Mouse (Mus musculus): ENCODE measurements at regions not wholly inside any gene's neighbourhood (a gene's known extent, or its start where the extent isn't known, plus 50 kb on each side); places are given as distances from the start of the nearest gene placed in this dataset.

DNA sequence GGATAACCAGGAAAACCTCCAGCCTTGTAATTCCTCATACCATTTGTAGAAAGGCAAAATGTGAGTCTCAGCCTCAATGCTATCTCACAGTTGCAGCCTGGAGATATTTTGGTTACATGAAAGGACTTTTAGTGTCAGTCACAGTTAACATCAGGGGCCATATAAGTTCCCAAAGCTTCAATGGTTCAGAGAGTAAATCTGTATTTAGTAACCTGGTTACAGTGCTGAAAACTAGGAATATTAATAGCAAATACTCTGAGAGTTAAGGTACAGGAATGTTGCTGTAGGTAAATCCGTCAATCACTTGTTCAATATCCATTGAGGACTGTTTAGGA lies 435.0 kb downstream of the Gm16223 start:
- no peak overlapping the region for H3K27ac ChIP-seq
- no peak for DNase-seq (ENCODE audit: low spot score)
- no peak for ATAC-seq (replicated peaks; ENCODE audit: low FRiP score, low read depth)
- H3K4me1 ChIP-seq (replicated peaks; ENCODE audit: insufficient read depth, low read length), result no peaks in the 10 kb centered on the region
- H3K4me3 ChIP-seq (replicated peaks; ENCODE audit: low read depth, low read length), result no peak overlapping the region
- no peak overlapping the region for H3K4me2 ChIP-seq (ENCODE audit: low read length)
- no peaks in the 10 kb centered on the region for H3K27me3 ChIP-seq (ENCODE audit: insufficient read depth, low read length)
- 84% methylated on average over 1 of the region's 1 CpGs for WGBS
- H3K9ac ChIP-seq (ENCODE audit: low read depth, low read length), result no peak overlapping the region
- no peaks in the 10 kb centered on the region for H3K9me3 ChIP-seq (replicated peaks; ENCODE audit: low read length)
- no peaks in the 10 kb centered on the region for H3K36me3 ChIP-seq (ENCODE audit: insufficient read depth, low read length)
- TF ChIP-seq CTCF (IDR thresholded peaks at IDR 0.05; ENCODE audit: low read depth), result no peak

DNA sequence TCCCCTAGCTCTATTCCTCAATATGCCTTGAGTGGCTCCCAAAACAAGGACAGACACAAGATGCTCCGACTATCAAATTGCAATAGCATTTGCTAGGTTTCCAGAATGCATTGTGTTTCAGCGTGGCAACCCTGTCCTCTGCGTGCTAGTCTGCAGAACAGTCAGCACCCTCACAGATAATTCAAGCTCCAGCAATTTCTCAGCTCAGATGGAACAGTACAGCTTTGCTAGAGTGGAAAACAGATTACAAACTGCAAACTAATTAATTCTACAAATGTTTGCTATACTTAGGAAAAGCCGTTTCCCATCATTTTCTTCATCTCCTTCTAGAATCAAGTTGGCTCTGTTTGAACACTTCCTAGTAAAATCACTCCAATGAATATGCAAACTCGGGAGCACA lies 441.4 kb downstream of the Gm16223 start:
- WGBS, result 74% methylated on average over 5 of the region's 5 CpGs
- Histone ChIP-seq H3K4me1 (replicated peaks; ENCODE audit: insufficient read depth, low read length) (no peaks in the 10 kb centered on the region), H3K27ac (no peak overlapping the region), H3K36me3 (ENCODE audit: insufficient read depth, low read length) (no peaks in the 10 kb centered on the region), H3K27me3 (ENCODE audit: insufficient read depth, low read length) (no peaks in the 10 kb centered on the region), H3K9ac (ENCODE audit: low read depth, low read length) (no peak overlapping the region), H3K4me2 (ENCODE audit: low read length) (no peak overlapping the region), H3K9me3 (replicated peaks; ENCODE audit: low read length) (no peaks in the 10 kb centered on the region), H3K4me3 (replicated peaks; ENCODE audit: low read depth, low read length) (no peak overlapping the region)
- DNase-seq (ENCODE audit: low spot score) (no peak), ATAC-seq (replicated peaks; ENCODE audit: low FRiP score, low read depth) (no peak)
- no peak for TF ChIP-seq CTCF (IDR thresholded peaks at IDR 0.05; ENCODE audit: low read depth)

DNA sequence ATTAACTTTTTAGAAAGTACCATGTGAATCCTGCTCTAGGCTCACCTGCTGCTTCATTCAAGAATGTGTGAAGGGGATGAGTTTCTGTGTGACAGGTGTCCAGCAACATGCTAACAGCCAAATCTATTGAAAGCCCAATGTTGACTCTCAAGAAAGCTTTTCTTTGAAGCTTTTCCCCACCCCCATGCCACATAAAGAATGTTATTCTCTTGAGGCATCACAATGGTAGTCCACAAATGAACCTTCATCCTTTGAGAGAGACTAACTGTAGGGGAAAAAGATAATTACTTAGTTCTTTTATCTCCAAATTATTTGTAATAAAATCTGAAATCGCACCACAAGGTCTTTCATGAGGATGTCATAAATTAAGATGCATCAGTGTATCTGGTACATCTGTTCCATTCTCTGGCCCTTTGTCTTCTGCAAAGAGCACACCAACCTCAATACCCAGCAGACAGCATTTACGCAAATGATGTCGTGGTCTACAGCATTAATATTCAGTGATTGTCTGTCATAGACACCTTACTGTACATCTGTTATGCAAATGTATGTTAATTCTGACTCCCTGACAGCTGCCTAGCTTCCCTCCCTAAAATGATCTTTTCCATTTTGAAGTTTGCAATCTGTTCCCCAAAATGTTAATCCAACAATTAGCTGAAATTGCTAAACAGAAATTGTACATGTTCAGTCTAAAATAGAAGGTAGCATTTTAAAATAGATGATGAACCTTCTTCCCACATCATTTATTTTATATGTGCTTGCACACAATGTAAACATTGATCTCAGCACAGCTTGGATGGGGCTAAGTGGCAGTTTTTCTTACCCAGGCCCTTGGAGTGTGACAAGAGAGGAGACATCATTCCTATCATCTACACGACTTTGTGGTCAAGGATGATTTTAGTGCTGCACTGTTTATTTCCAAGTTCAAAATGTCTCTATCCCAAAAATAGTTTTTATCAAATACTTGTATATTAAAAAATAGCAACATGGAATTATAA lies 455.7 kb downstream of the Gm16223 start:
- Histone ChIP-seq H3K27me3 (ENCODE audit: insufficient read depth, low read length) (no peaks in the 10 kb centered on the region), H3K9ac (ENCODE audit: low read depth, low read length) (no peak overlapping the region), H3K4me2 (ENCODE audit: low read length) (no peak overlapping the region), H3K4me1 (replicated peaks; ENCODE audit: insufficient read depth, low read length) (no peaks in the 10 kb centered on the region), H3K4me3 (replicated peaks; ENCODE audit: low read depth, low read length) (no peak overlapping the region), H3K27ac (no peak overlapping the region), H3K9me3 (replicated peaks; ENCODE audit: low read length) (no peaks in the 10 kb centered on the region), H3K36me3 (ENCODE audit: insufficient read depth, low read length) (no peaks in the 10 kb centered on the region)
- ATAC-seq (replicated peaks; ENCODE audit: low FRiP score, low read depth) (no peak), DNase-seq (ENCODE audit: low spot score) (no peak)
- WGBS, result 76% methylated on average over 4 of the region's 4 CpGs
- TF ChIP-seq CTCF (IDR thresholded peaks at IDR 0.05; ENCODE audit: low read depth), result no peak

DNA sequence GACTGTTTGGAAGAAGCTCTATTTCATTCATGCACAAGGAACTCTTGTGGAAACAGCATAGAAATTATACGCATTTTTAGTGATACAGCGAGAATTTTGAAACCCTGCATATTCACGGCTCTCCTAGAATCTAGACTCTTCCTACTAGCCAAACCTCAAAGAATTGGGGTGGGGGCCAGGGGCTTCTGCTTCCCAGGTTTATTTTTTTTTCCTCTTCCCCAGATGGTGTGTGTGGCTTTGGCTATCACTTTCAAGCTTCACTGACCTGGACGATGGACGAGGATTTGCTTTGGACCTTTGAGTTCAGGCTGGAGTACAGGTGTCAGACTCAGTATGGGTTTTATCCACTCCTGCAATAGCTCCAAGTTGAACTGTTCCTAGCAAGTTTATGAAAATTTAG lies 457.7 kb downstream of the Gm16223 start:
- H3K27me3 ChIP-seq (ENCODE audit: insufficient read depth, low read length), result no peaks in the 10 kb centered on the region
- TF ChIP-seq CTCF (IDR thresholded peaks at IDR 0.05; ENCODE audit: low read depth), result no peak
- WGBS, result 75% methylated on average over 5 of the region's 5 CpGs
- DNase-seq (ENCODE audit: low spot score) (no peak), ATAC-seq (replicated peaks; ENCODE audit: low FRiP score, low read depth) (no peak)
- H3K4me1 ChIP-seq (replicated peaks; ENCODE audit: insufficient read depth, low read length), result no peaks in the 10 kb centered on the region
- H3K36me3 ChIP-seq (ENCODE audit: insufficient read depth, low read length), result no peaks in the 10 kb centered on the region
- H3K9ac ChIP-seq (ENCODE audit: low read depth, low read length), result no peak overlapping the region
- H3K27ac ChIP-seq, result no peak overlapping the region
- no peak overlapping the region for H3K4me2 ChIP-seq (ENCODE audit: low read length)
- H3K9me3 ChIP-seq (replicated peaks; ENCODE audit: low read length), result no peaks in the 10 kb centered on the region
- no peak overlapping the region for H3K4me3 ChIP-seq (replicated peaks; ENCODE audit: low read depth, low read length)

DNA sequence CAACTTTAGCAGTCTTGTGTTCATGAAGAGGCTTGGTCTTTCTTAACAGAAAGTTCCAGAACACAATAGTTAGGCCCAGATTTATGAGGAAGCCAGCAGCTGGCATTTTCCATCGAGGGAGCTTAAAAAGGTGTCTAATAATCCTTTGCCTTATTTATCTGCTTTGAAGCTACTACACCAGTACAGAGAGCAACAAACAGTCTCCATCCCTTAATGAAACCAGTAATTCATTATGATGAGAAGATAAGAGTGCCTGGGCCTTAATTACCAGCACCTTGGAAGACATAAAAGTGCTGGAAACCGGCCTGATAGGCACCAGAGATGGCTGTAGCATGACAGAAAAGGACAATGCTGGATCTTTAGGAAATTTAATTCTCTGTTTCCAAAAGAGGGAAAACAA lies 492.8 kb downstream of the Gm16223 start:
- Histone ChIP-seq H3K27me3 (ENCODE audit: insufficient read depth, low read length) (no peaks in the 10 kb centered on the region), H3K4me2 (ENCODE audit: low read length) (no peak overlapping the region), H3K4me3 (replicated peaks; ENCODE audit: low read depth, low read length) (no peak overlapping the region), H3K9ac (ENCODE audit: low read depth, low read length) (no peak overlapping the region), H3K36me3 (ENCODE audit: insufficient read depth, low read length) (no peaks in the 10 kb centered on the region), H3K9me3 (replicated peaks; ENCODE audit: low read length) (no peaks in the 10 kb centered on the region), H3K27ac (no peak overlapping the region), H3K4me1 (replicated peaks; ENCODE audit: insufficient read depth, low read length) (no peaks in the 10 kb centered on the region)
- no peak for TF ChIP-seq CTCF (IDR thresholded peaks at IDR 0.05; ENCODE audit: low read depth)
- 71% methylated on average over 2 of the region's 2 CpGs for WGBS
- DNase-seq (ENCODE audit: low spot score) (no peak), ATAC-seq (replicated peaks; ENCODE audit: low FRiP score, low read depth) (no peak)

DNA sequence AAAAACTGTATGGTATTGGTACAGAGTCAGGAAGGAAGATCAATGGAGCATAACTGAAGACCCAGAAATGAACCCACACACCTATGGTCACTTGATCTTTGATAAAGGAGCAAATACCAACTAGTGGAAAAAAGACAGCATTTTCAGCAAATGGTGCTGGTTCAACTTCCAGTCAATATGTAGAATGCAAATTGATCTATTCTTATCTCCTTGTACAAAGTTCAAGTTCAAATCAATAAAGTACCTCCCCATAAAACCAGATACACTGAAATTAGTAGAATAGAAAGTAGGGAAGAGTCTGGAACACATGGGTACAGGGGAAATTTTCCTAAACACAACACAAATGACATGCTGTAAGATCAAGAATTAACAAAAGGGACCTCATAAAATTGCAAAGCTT lies 495.6 kb downstream of the Gm16223 start:
- no peaks in the 10 kb centered on the region for H3K27me3 ChIP-seq (ENCODE audit: insufficient read depth, low read length)
- no peak for DNase-seq (ENCODE audit: low spot score)
- no peak for TF ChIP-seq CTCF (IDR thresholded peaks at IDR 0.05; ENCODE audit: low read depth)
- H3K4me3 ChIP-seq (replicated peaks; ENCODE audit: low read depth, low read length), result no peak overlapping the region
- no peak overlapping the region for H3K4me2 ChIP-seq (ENCODE audit: low read length)
- no peaks in the 10 kb centered on the region for H3K36me3 ChIP-seq (ENCODE audit: insufficient read depth, low read length)
- H3K9ac ChIP-seq (ENCODE audit: low read depth, low read length), result no peak overlapping the region
- no peaks in the 10 kb centered on the region for H3K9me3 ChIP-seq (replicated peaks; ENCODE audit: low read length)
- H3K27ac ChIP-seq, result no peak overlapping the region
- H3K4me1 ChIP-seq (replicated peaks; ENCODE audit: insufficient read depth, low read length), result no peaks in the 10 kb centered on the region
- no peak for ATAC-seq (replicated peaks; ENCODE audit: low FRiP score, low read depth)

All from kidney, postnatal 0 days (tissue).